Mouse (Mus musculus) gastrocnemius, adult 2 months (tissue): ENCODE measurements at regions not wholly inside any gene's neighbourhood (a gene's known extent, or its start where the extent isn't known, plus 50 kb on each side); places are given as distances from the start of the nearest gene placed in this dataset.

Experiments used
- DNase-seq: peaks from one replicate; pipeline ENCODE4 v3.0.0; 2022
- H3K27ac ChIP-seq: fragments of 200-600 bp; 2 replicates; pipeline ENCODE4 v1.8.1; 2022; ENCODE audit warnings: mild to moderate bottlenecking
- H3K4me3 ChIP-seq: fragments of 200-600 bp; 2 replicates; pipeline ENCODE4 v1.8.1; 2022; ENCODE audit warnings: mild to moderate bottlenecking, moderate library complexity
- CTCF ChIP-seq: fragments of 200-600 bp; IDR thresholded peaks from 2 replicates; pipeline ENCODE4 v1.8.1; 2022; ENCODE audit warnings: antibody characterized with exemption, mild to moderate bottlenecking, moderate library complexity
- intact Hi-C: fragments of 180-260 bp; cut with DNase I; formaldehyde crosslinking; loops from one replicate; pipeline ENCODE4 v1.15.1; 2025

- no peak for DNase-seq
- intact Hi-C loops, result no loop called here
These were observed 55.4 kb downstream of the Uncx start for GRCm38 (mm10) chr5:139598715-139599114.

GRCm38 (mm10) chr5:139599191-139599937, 56.1 kb downstream of the Uncx start:
- no peak for TF ChIP-seq CTCF
- intact Hi-C loops, result no loop called here

More at GRCm38 (mm10) chr5:139598715-139599114, 55.4 kb downstream of the Uncx start:
- Histone ChIP-seq H3K4me3 (no peak overlapping the region), H3K27ac (no peak overlapping the region)
- TF ChIP-seq CTCF, result no peak

GRCm38 (mm10) chr5:139600213-139600612, 56.9 kb downstream of the Uncx start:
- H3K4me3 ChIP-seq, result no peak overlapping the region
- TF ChIP-seq CTCF, result no peak
- intact Hi-C loops, result no loop called here
- no peak for DNase-seq
- no peak overlapping the region for H3K27ac ChIP-seq

More at GRCm38 (mm10) chr5:139599191-139599937, 56.1 kb downstream of the Uncx start:
- Histone ChIP-seq H3K27ac (no peak overlapping the region), H3K4me3 (no peak overlapping the region)
- no peak for DNase-seq

GRCm38 (mm10) chr5:139602860-139603259, 59.6 kb downstream of the Uncx start:
- intact Hi-C loops, result no loop called here
- no peak for TF ChIP-seq CTCF
- H3K4me3 ChIP-seq, result no peak overlapping the region
- DNase-seq, result no peak
- no peak overlapping the region for H3K27ac ChIP-seq

GRCm38 (mm10) chr5:139603535-139603934, 60.2 kb downstream of the Uncx start:
- intact Hi-C loops, result no loop called here

GRCm38 (mm10) chr5:139604327-139604726, 61.0 kb downstream of the Uncx start:
- H3K27ac ChIP-seq, result no peak overlapping the region
- no peak for TF ChIP-seq CTCF
- DNase-seq, result no peak
- intact Hi-C loops, result no loop called here
- no peak overlapping the region for H3K4me3 ChIP-seq

More at GRCm38 (mm10) chr5:139603535-139603934, 60.2 kb downstream of the Uncx start:
- Histone ChIP-seq H3K27ac (no peak overlapping the region), H3K4me3 (no peak overlapping the region)
- no peak for DNase-seq
- no peak for TF ChIP-seq CTCF

- intact Hi-C loops, result no loop called here
- no peak overlapping the region for H3K4me3 ChIP-seq
- DNase-seq, result no peak
These were observed 67.6 kb downstream of the Uncx start for GRCm38 (mm10) chr5:139610610-139611520.

GRCm38 (mm10) chr5:139612224-139612623, 68.9 kb downstream of the Uncx start:
- intact Hi-C loops, result no loop called here
- H3K4me3 ChIP-seq, result no peak overlapping the region
- no peak overlapping the region for H3K27ac ChIP-seq
- no peak for TF ChIP-seq CTCF
- no peak for DNase-seq

More at GRCm38 (mm10) chr5:139610610-139611520, 67.6 kb downstream of the Uncx start:
- TF ChIP-seq CTCF, result no peak
- no peak overlapping the region for H3K27ac ChIP-seq

GRCm38 (mm10) chr5:139612676-139613075, 69.4 kb downstream of the Uncx start:
- Histone ChIP-seq H3K27ac (no peak overlapping the region), H3K4me3 (no peak overlapping the region)
- no peak for TF ChIP-seq CTCF
- no peak for DNase-seq
- intact Hi-C loops, result no loop called here

GRCm38 (mm10) chr5:139613601-139614000, 70.3 kb downstream of the Uncx start:
- Histone ChIP-seq H3K27ac (no peak overlapping the region), H3K4me3 (no peak overlapping the region)
- intact Hi-C loops, result no loop called here
- TF ChIP-seq CTCF, result no peak
- DNase-seq, result no peak

- no peak overlapping the region for H3K27ac ChIP-seq
- DNase-seq, result no peak
- intact Hi-C loops, result no loop called here
- no peak overlapping the region for H3K4me3 ChIP-seq
- TF ChIP-seq CTCF, result no peak
These were observed 76.2 kb downstream of the Uncx start for GRCm38 (mm10) chr5:139619301-139620161.

- no peak for TF ChIP-seq CTCF
- Histone ChIP-seq H3K27ac (no peak overlapping the region), H3K4me3 (no peak overlapping the region)
- intact Hi-C loops, result no loop called here
- no peak for DNase-seq
These were observed 82.7 kb downstream of the Uncx start for GRCm38 (mm10) chr5:139625871-139626460.
